Mouse (Mus musculus) erythroblast, embryonic 14.5 days (primary cell): ENCODE data around the gene Clasrp.

Source experiments
- GATA1 ChIP-seq: IDR thresholded peaks from 2 replicates; pipeline ENCODE4 v1.6.1; 2012; ENCODE audit warnings: low read length, inconsistent platforms, mixed read lengths
- TAL1 ChIP-seq: IDR thresholded peaks from 3 replicates; pipeline ENCODE4 v1.6.1; 2012; ENCODE audit warnings: low read length, inconsistent platforms, mixed read lengths

- no peak for TF ChIP-seq TAL1
- no peak for TF ChIP-seq GATA1
These were observed 48.3 kb upstream of the Clasrp start for GRCm38 (mm10) chr7:19652614-19653013.
